Comparison of ENCODE assay signal across 19 mouse cellular contexts in genomic region chr14:124287027-124287426, GRCm38 (mm10).
DNase-seq lines count a peak whose midpoint lies in the region; ATAC-seq and TF ChIP-seq lines count a peak whose summit lies in the region.
"Had no signal": no experiment of that assay in that cellular context is flagged by ENCODE, and none has a peak within 500 bp of the region (broad histone marks: within the 10 kb centered on the region; RNA-seq: fewer than 3 reads in every experiment).

No protein-coding gene starts in this region.

- no peak overlapping the region for H3K4me3 ChIP-seq in MEL (ENCODE audit: control insufficient read depth in 1 of 2, insufficient read depth in 1 of 2, low read depth in 2 of 2, low read length in 2 of 2)
- no peak overlapping the region for H3K4me3 ChIP-seq in liver, embryonic 11.5 days (ENCODE audit: low read depth, low read length)

- no peaks in the 10 kb centered on the region for H3K79me2 ChIP-seq in MEL (ENCODE audit: control insufficient read depth, insufficient read depth, low read length, poor library complexity)

- TF ChIP-seq CTCF in MEL (IDR thresholded peaks at IDR 0.05 in 2 of 3, conservative IDR thresholded peaks at IDR 0.05 in 1 of 3; ENCODE audit: control insufficient read depth in 1 of 3, insufficient read depth in 1 of 3, low read depth in 2 of 3, low read length in 3 of 3, poor library complexity in 1 of 3, severe bottlenecking in 1 of 3) = no peak

- no peaks in the 10 kb centered on the region for H3K9me3 ChIP-seq in MEL (replicated peaks; ENCODE audit: insufficient read depth, low read length)
- no peaks in the 10 kb centered on the region for H3K9me3 ChIP-seq in liver, embryonic 11.5 days (ENCODE audit: control insufficient read depth, low read length)
- H3K9me3 ChIP-seq: G1E had no signal

- no peaks in the 10 kb centered on the region; a peak in 1 of 4 replicates for H3K4me1 ChIP-seq in MEL (ENCODE audit: control insufficient read depth in 1 of 2, insufficient read depth in 2 of 2, low read length in 2 of 2)
- H3K4me1 ChIP-seq in liver, embryonic 11.5 days (replicated peaks; ENCODE audit: control insufficient read depth, insufficient read depth, low read length) = no peaks in the 10 kb centered on the region

- TF ChIP-seq EP300 in MEL (IDR thresholded peaks at IDR 0.05; ENCODE audit: low read depth in 1 of 2, low read length in 2 of 2) = peak; percentile 51 to 60

- ATAC-seq in liver, embryonic 11.5 days (replicated peaks; ENCODE audit: low FRiP score) = no peak
- ATAC-seq: activated CD4-positive, CD25-positive, alpha-beta regulatory T cell, adult 4 months; CD4-positive, CD25-positive, alpha-beta regulatory T cell, adult 4 months; Patski had no signal

- no peak for TF ChIP-seq POLR2A in MEL (IDR thresholded peaks at IDR 0.05; ENCODE audit: control insufficient read depth in 1 of 2, insufficient read depth in 1 of 2, low read depth in 1 of 2, low read length in 2 of 2, poor library complexity in 1 of 2)

- peak; percentile 24 for DNase-seq in MEL (ENCODE audit: low read depth, low spot score)
- no peak for DNase-seq in liver, embryonic 11.5 days (ENCODE audit: low spot score)
- DNase-seq: adrenal gland, adult 2 months; adrenal gland, adult 8-10 months; adrenal gland, postnatal 10 days; adrenal gland, postnatal 14 days; adrenal gland, postnatal 25 days; adrenal gland, postnatal 36 days; B cell, adult 2 months; cerebellum, adult 11 months; cerebellum, adult 11-12 months; cerebellum, adult 18-20 months; cerebellum, adult 2 months; cerebellum, adult 8-10 months had no signal

- no peaks in the 10 kb centered on the region for H3K27me3 ChIP-seq in MEL (ENCODE audit: control insufficient read depth in 1 of 2, insufficient read depth in 2 of 2, low read length in 2 of 2)
- H3K27me3 ChIP-seq in liver, embryonic 11.5 days (replicated peaks; ENCODE audit: control insufficient read depth, insufficient read depth, low read length) = no peaks in the 10 kb centered on the region
- H3K27me3 ChIP-seq: CH12.LX had no signal

- no peak overlapping the region for H3K27ac ChIP-seq in MEL (ENCODE audit: control insufficient read depth, low read depth, low read length)
- no peak overlapping the region for H3K27ac ChIP-seq in liver, embryonic 11.5 days (ENCODE audit: low read depth, low read length)

- peaks cover 0 to 3% of the 10 kb centered on the region in 2 experiments; a peak in 2 of 4 replicates for H3K36me3 ChIP-seq in MEL (ENCODE audit: control insufficient read depth in 1 of 2, insufficient read depth in 2 of 2, low read length in 2 of 2)
- no peaks in the 10 kb centered on the region for H3K36me3 ChIP-seq in liver, embryonic 11.5 days (ENCODE audit: control insufficient read depth, insufficient read depth, low read length)
- H3K36me3 ChIP-seq: G1E had no signal

- H3K4me2 ChIP-seq in liver, embryonic 11.5 days = no peak overlapping the region

- no peak for TF ChIP-seq RAD21 in MEL (IDR thresholded peaks at IDR 0.05; ENCODE audit: low read depth, low read length)

- H3K9ac ChIP-seq in MEL (ENCODE audit: control insufficient read depth, low read depth, low read length, poor library complexity, severe bottlenecking) = no peak overlapping the region
- no peak overlapping the region for H3K9ac ChIP-seq in liver, embryonic 11.5 days (ENCODE audit: low read depth, low read length)

TF ChIP-seq in MEL, 35 proteins besides CTCF, POLR2A, EP300 and RAD21:
- TF ChIP-seq MXI1 (IDR thresholded peaks at IDR 0.05; ENCODE audit: low read depth, low read length) = no peak
- no peak for TF ChIP-seq ZKSCAN1 (IDR thresholded peaks at IDR 0.05; ENCODE audit: low read depth, low read length)
- TF ChIP-seq RCOR1 (IDR thresholded peaks at IDR 0.05; ENCODE audit: low read depth, low read length) = 0 out of 2 replicates have a peak, but pooled peaks have one; percentile 16
- TF ChIP-seq CHD1 (IDR thresholded peaks at IDR 0.05; ENCODE audit: low read depth, low read length) = no peak
- TF ChIP-seq SIN3A (IDR thresholded peaks at IDR 0.05; ENCODE audit: low read length) = 0 out of 2 replicates have a peak, but pooled peaks have one; percentile 16
- peak; percentile 44; the same call in 1 of the 2 replicates for TF ChIP-seq MEF2A (IDR thresholded peaks at IDR 0.05; ENCODE audit: extremely low read depth, insufficient replicate concordance, low read depth, low read length, poor library complexity, severe bottlenecking)
- peak; percentile 72 for TF ChIP-seq TCF12 (IDR thresholded peaks at IDR 0.05; ENCODE audit: low read depth, low read length)
- peak; percentile 63 for TF ChIP-seq ETS1 (IDR thresholded peaks at IDR 0.05; ENCODE audit: low read depth, low read length)
- TF ChIP-seq POLR2AphosphoS2 (IDR thresholded peaks at IDR 0.05; ENCODE audit: low read length) = no peak
- TF ChIP-seq TBP (IDR thresholded peaks at IDR 0.05; ENCODE audit: low read depth, low read length) = no peak
- TF ChIP-seq POLR2AphosphoS5 (IDR thresholded peaks at IDR 0.05; ENCODE audit: borderline replicate concordance, low read depth, low read length) = no peak
- peak; percentile 38; the same call in 1 of the 2 replicates for TF ChIP-seq GATA1 (IDR thresholded peaks at IDR 0.05; ENCODE audit: low read depth, low read length)
- no peak for TF ChIP-seq ELF1 (IDR thresholded peaks at IDR 0.05; ENCODE audit: low read depth, low read length)
